Mouse (Mus musculus) small intestine, adult 2 months (tissue): ENCODE measurements around the gene Dynll2.

ENCODE experiments used
- CTCF ChIP-seq: fragments of 200-500 bp; IDR thresholded peaks from 2 replicates; pipeline ENCODE4 v1.5.1; 2012; ENCODE audit warnings: low read depth, mild to moderate bottlenecking, control low read depth, inconsistent platforms, low read length, moderate library complexity, mixed read lengths; ENCODE audit not compliant: insufficient replicate concordance, insufficient read length; ENCODE audit errors: extremely low read depth
- POLR2A ChIP-seq: fragments of 200-500 bp; IDR thresholded peaks from 2 replicates; pipeline ENCODE4 v1.6.1; 2012; ENCODE audit warnings: low read depth, mild to moderate bottlenecking, control low read depth, inconsistent platforms, low read length, moderate library complexity

DNA sequence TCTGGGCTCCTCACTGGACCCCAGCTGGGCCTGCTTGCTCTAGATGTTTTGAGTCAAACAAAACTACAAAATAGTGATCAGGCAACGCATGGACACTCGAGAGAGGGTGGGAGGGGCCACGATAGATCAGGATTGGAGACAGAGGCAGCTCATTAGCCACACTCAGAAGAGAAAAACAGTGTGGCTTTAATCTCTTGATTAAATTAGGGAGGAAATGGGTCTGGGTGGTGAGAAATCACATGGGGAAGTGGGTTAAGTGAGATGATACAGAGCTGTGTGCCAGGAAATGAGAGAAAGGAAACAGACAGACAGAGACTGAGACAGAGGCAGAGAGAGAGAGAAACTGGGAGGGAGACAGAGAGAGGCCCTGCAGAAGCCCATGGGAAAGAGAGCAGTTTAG is 22.0 kb downstream of the Dynll2 start:
- TF ChIP-seq POLR2A (no peak), CTCF (no peak)
